Mouse (Mus musculus) liver, embryonic 13.5 days (tissue): ENCODE data around the gene Akap12. TPM values are rescaled to one million over a fixed set of nuclear protein-coding genes. Genes with fewer than 3 reads are reported as not detected.

Experiments used
- ATAC-seq: fragments of 200-750 bp; cut with Nextera tagmentation; 2 replicates; pipeline ENCODE4 v1.8.0; 2017; ENCODE audit warnings: low read depth, mild to moderate bottlenecking, moderate number of reproducible peaks, moderate library complexity
- DNase-seq: peaks from one replicate; pipeline ENCODE4 v3.0.0; 2022
- H3K27ac ChIP-seq: fragments of 300-500 bp; sonication (generic); 2 replicates; pipeline ENCODE4 v1.5.1; 2015; ENCODE audit warnings: moderate library complexity, mild to moderate bottlenecking, inconsistent platforms
- H3K27me3 ChIP-seq: fragments of 300-500 bp; sonication (generic); 2 replicates; pipeline ENCODE4 v1.6.1; 2015; ENCODE audit warnings: mild to moderate bottlenecking, inconsistent platforms
- H3K36me3 ChIP-seq: fragments of 300-500 bp; sonication (generic); 2 replicates; pipeline ENCODE4 v1.6.1; 2015; ENCODE audit warnings: mild to moderate bottlenecking, inconsistent platforms
- H3K4me1 ChIP-seq: fragments of 300-500 bp; sonication (generic); replicated peaks from 2 replicates; pipeline ENCODE4 v1.6.1; 2015; ENCODE audit warnings: inconsistent platforms
- H3K4me2 ChIP-seq: fragments of 300-500 bp; sonication (generic); 2 replicates; pipeline ENCODE4 v1.6.1; 2015; ENCODE audit warnings: inconsistent platforms, mild to moderate bottlenecking, moderate library complexity
- H3K4me3 ChIP-seq: fragments of 300-500 bp; sonication (generic); replicated peaks from 2 replicates; pipeline ENCODE4 v1.5.1; 2015; ENCODE audit warnings: mild to moderate bottlenecking, inconsistent platforms
- H3K9ac ChIP-seq: fragments of 300-500 bp; sonication (generic); 2 replicates; pipeline ENCODE4 v1.6.1; 2015; ENCODE audit warnings: mild to moderate bottlenecking, inconsistent platforms
- H3K9me3 ChIP-seq: fragments of 300-500 bp; sonication (generic); replicated peaks from 2 replicates; pipeline ENCODE4 v1.6.1; 2016; ENCODE audit warnings: inconsistent platforms
- WGBS: fragments of 180-500 bp; shearing (Covaris S2); methylation state at CpG from one replicate; pipeline ENCODE4 v1.1.7; 2015; ENCODE audit not compliant: insufficient replicate concordance; 5-methylcytosine and 5-hydroxymethylcytosine counted together
- polyA plus RNA-seq: library from polyadenylated mRNA; unstranded; fragments of >200 nt; fragmentation: Nextera tagmentation; extraction: Ambion mirVana; gene quantifications from 2 replicates; pipeline ENCODE4 v1.2.1, GENCODE M21; 2015

Gene Akap12
- polyA plus RNA-seq, 1 experiment from 2014 or later: 4.6 TPM

DNA sequence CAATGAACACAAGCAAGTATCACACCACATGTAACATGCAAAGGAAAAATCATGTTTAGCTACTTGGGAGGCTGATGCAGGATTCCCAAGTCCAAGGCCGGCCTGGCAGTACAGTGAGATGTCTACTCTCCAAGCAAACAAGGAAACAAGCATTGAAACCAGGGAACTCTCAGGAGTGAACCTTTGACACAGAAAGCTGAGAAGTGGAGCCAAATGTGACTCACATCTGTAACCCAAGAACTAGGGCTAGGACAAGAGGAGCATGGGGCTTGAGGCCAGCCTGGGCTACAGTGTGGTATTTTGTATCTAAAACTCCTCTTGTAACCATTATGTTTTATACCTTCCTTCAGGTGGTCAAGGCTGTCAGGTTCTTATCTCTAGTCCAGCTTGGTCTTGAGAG is 141.0 kb downstream of the Akap12 start:
- no peak overlapping the region for H3K27ac ChIP-seq
- no peaks in the 10 kb centered on the region for H3K9me3 ChIP-seq
- H3K27me3 ChIP-seq: no peaks in the 10 kb centered on the region
- no peak overlapping the region for H3K4me2 ChIP-seq
- no peak for DNase-seq
- H3K4me3 ChIP-seq: no peak overlapping the region
- no peak overlapping the region for H3K9ac ChIP-seq
- H3K4me1 ChIP-seq: peaks cover 10% of the 10 kb centered on the region
- WGBS: 68% methylated on average over 1 of the region's 1 CpGs
- no peak for ATAC-seq
- peaks cover 66% of the 10 kb centered on the region for H3K36me3 ChIP-seq

Other genes starting within 250 kb of the Akap12 start
- 4.4 and 5.7 TPM in 2 replicates for gene Zbtb2, start 121.7 kb downstream of the Akap12 start, polyA plus RNA-seq
- 21.4 and 25.0 TPM in 2 replicates for gene Rmnd1, start 166.0 kb downstream of the Akap12 start, polyA plus RNA-seq
- gene Armt1, start 166.1 kb downstream of the Akap12 start, polyA plus RNA-seq: 19.4 and 21.7 TPM in 2 replicates
- not detected in 2 replicates for gene Ccdc170, start 216.1 kb downstream of the Akap12 start, polyA plus RNA-seq